Mouse (Mus musculus): ENCODE results near the gene Rmi2.

DNA sequence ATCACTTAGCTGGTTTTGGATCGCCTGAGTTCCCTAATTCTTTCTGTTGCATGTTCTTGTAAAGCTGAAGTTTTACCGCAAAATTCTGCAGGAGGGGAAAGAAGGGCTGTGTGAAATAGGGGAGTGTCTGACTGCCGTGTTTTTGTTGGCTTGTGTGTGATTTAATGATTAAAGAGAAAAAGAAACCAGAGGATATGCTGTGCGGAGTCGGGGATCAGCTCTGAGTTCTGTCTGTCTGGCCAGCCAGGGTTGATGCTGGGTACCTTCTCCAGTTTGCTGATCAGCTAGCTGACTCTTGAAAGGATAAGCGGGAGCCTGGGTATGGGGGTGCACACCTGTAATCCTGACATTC, 9.4 kb downstream of the Rmi2 start:
- TF ChIP-seq TAL1 (IDR thresholded peaks at IDR 0.05; ENCODE audit: low read length) (no peak), GATA1 (IDR thresholded peaks at IDR 0.05; ENCODE audit: low read length) (no peak)

Data from erythroblast, embryonic 14.5 days (primary cell).